Mouse (Mus musculus): ENCODE data around the gene Adprh. TPM values are rescaled to one million over a fixed set of nuclear protein-coding genes. Genes with fewer than 3 reads are reported as not detected.

The Adprh gene
- polyA plus RNA-seq, 1 experiment from 2014 or later: 128 TPM

GRCm38 (mm10) chr16:38432498-38433425, 19.7 kb downstream of the Adprh start, which contains the start of gene Pla1a:
TSS of gene Pla1a (minus strand) at chr16:38433145.
- Histone ChIP-seq H3K9me3 (no peaks in the 10 kb centered on the region), H3K4me2 (replicated peaks) (no peak within 1 kb of the TSS), H3K36me3 (no peaks in the 10 kb centered on the region), H3K4me3 (no peak within 1 kb of the TSS), H3K27me3 (no peaks in the 10 kb centered on the region), H3K9ac (no peak within 1 kb of the TSS), H3K4me1 (0 out of 2 replicates have a peak, but pooled peaks cover 3% of the 10 kb centered on the region), H3K27ac (no peak within 1 kb of the TSS)
- WGBS: 72% methylated on average over 11 of the region's 11 CpGs
- no peak for ATAC-seq (ENCODE audit: low FRiP score, low read depth)

DNA sequence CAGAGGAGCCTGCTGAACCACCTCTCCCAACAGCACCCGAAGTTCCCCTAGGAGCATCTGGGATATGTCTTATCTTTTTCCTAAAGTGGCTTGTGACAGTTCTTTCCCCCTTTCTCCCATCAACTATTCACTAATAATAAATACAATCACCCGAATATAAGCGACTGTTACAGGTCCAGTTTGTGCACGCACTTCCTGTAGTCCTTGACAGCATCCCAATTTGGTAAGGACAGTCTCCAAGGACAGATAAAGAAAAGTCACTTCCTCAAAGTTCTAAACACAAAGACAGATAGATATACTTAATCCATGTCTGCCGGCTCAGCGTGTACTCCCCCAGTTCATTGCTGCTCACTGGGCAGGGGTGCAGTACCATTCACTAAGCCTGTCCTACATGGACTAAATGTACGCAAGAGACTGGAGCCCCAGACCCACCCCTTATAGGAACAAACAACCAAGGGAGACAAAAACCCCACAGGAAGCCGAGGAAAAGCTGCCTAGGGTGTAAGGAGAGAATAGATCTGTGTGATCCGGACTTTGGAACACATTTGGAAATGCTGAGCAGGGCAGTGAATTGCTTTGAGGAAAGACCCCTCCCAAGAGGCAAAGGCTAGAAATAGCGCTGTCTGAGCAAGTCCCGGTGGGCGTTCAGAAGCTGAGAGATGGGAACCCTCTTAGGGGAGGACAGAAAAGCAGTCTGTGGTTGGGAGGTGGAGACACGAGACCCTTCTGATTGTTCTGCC, 20.9 kb downstream of the Adprh start:
- Histone ChIP-seq H3K27ac (no peak overlapping the region), H3K4me2 (replicated peaks) (no peak overlapping the region), H3K36me3 (no peaks in the 10 kb centered on the region), H3K4me1 (0 out of 2 replicates have a peak, but pooled peaks cover 3% of the 10 kb centered on the region), H3K9me3 (no peaks in the 10 kb centered on the region), H3K9ac (no peak overlapping the region), H3K27me3 (no peaks in the 10 kb centered on the region), H3K4me3 (no peak overlapping the region)
- no peak for ATAC-seq (ENCODE audit: low FRiP score, low read depth)
- WGBS: 77% methylated on average over 13 of the region's 13 CpGs

DNA sequence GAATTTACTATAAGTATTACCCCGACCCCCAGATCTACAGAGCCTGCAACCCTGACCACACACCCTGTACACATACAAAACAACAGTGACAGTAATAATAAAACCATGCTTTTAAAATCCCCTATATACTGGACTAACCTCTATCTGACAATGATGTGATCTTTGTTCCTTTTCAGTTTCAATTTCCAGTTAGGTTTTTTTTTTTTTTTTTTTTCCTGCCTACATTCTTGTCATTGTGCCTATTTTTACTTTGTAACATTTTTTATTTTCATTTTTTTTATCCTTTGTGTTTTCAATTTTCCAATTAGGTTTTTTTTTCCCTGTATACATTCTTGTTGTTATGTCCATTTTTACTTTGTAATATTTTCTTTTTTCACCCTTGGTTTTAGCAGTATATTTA, 26.7 kb downstream of the Adprh start:
- no peak overlapping the region for H3K27ac ChIP-seq
- no peak overlapping the region for H3K4me3 ChIP-seq
- ATAC-seq (ENCODE audit: low FRiP score, low read depth): no peak
- no peaks in the 10 kb centered on the region for H3K4me1 ChIP-seq
- 86% methylated on average over 1 of the region's 1 CpGs for whole genome bisulfite sequencing
- H3K27me3 ChIP-seq: no peaks in the 10 kb centered on the region
- no peaks in the 10 kb centered on the region for H3K9me3 ChIP-seq
- no peak overlapping the region for H3K4me2 ChIP-seq (replicated peaks)
- H3K9ac ChIP-seq: no peak overlapping the region
- H3K36me3 ChIP-seq: no peaks in the 10 kb centered on the region

GRCm38 (mm10) chr16:38425374-38425773, 27.1 kb downstream of the Adprh start:
- H3K4me3 ChIP-seq: no peak overlapping the region
- no peak overlapping the region for H3K27ac ChIP-seq
- no peaks in the 10 kb centered on the region for H3K27me3 ChIP-seq
- no peak overlapping the region for H3K9ac ChIP-seq
- WGBS: 93% methylated on average over 2 of the region's 2 CpGs
- H3K9me3 ChIP-seq: no peaks in the 10 kb centered on the region
- H3K4me1 ChIP-seq: no peaks in the 10 kb centered on the region
- H3K4me2 ChIP-seq (replicated peaks): no peak overlapping the region
- no peaks in the 10 kb centered on the region for H3K36me3 ChIP-seq
- no peak for ATAC-seq (ENCODE audit: low FRiP score, low read depth)

DNA sequence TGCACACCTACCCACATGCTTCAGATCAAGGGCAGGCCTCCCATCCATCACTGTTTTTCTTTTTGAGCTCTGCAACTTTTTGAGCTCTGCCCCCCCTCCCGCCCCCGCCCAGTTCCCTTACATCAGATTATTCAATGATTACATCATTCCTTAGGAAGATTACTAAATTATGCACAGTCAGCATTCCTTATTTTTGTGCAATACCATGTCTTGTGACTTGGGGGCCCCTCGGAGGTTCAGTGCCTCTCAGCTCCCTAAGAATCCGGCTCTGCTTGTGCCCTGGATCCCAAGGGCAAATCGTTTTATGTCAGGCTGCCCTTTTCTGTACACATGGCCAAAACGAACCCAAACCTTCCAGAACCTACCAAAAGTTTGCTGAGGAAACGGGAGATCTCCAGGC, 37.5 kb downstream of the Adprh start:
- H3K27me3 ChIP-seq: no peaks in the 10 kb centered on the region
- no peaks in the 10 kb centered on the region for H3K9me3 ChIP-seq
- no peak overlapping the region for H3K9ac ChIP-seq

GRCm38 (mm10) chr16:38408416-38408815, 44.1 kb downstream of the Adprh start:
- WGBS: 93% methylated on average over 8 of the region's 8 CpGs
- Histone ChIP-seq H3K36me3 (no peaks in the 10 kb centered on the region), H3K27me3 (no peaks in the 10 kb centered on the region), H3K9ac (no peak overlapping the region), H3K4me1 (no peaks in the 10 kb centered on the region), H3K4me2 (replicated peaks) (no peak overlapping the region), H3K27ac (no peak overlapping the region), H3K9me3 (no peaks in the 10 kb centered on the region), H3K4me3 (no peak overlapping the region)
- no peak for ATAC-seq (ENCODE audit: low FRiP score, low read depth)

More for the DNA sequence above, 37.5 kb downstream of the Adprh start:
- ATAC-seq (ENCODE audit: low FRiP score, low read depth): no peak
- 79% methylated on average over 7 of the region's 7 CpGs for WGBS
- Histone ChIP-seq H3K36me3 (no peaks in the 10 kb centered on the region), H3K4me1 (no peaks in the 10 kb centered on the region), H3K4me3 (no peak overlapping the region), H3K27ac (no peak overlapping the region), H3K4me2 (replicated peaks) (no peak overlapping the region)

GRCm38 (mm10) chr16:38407584-38407983, 44.9 kb downstream of the Adprh start:
- no peak for ATAC-seq (ENCODE audit: low FRiP score, low read depth)
- Histone ChIP-seq H3K27me3 (no peaks in the 10 kb centered on the region), H3K9ac (no peak overlapping the region), H3K36me3 (no peaks in the 10 kb centered on the region), H3K4me2 (replicated peaks) (no peak overlapping the region), H3K4me3 (no peak overlapping the region), H3K9me3 (no peaks in the 10 kb centered on the region; the same call in 1 of the 2 replicates), H3K4me1 (no peaks in the 10 kb centered on the region), H3K27ac (no peak overlapping the region)
- WGBS: 39% methylated on average over 5 of the region's 5 CpGs

DNA sequence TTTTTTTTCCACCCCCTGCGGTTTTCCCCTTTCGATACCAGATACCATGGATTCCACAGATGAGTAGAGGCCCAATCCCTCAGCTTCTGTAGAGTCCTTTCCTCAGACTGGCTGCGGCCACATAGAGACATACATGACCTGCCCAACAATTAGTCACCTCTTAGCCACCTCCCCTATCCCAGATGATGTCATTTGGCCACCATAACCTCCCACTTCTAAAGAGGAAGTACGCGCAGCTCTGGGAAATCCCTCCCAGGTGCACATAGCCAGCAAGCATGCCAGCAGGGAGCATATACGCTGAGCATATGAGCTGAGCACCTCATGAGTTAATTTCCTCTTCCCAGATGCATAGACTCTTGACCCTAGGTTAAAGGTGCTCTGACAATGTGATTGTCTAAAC, 45.8 kb downstream of the Adprh start:
- no peak overlapping the region for H3K27ac ChIP-seq
- WGBS: 75% methylated on average over 6 of the region's 6 CpGs
- ATAC-seq (ENCODE audit: low FRiP score, low read depth): no peak

GRCm38 (mm10) chr16:38406293-38406692, 46.2 kb downstream of the Adprh start:
- H3K9ac ChIP-seq: no peak overlapping the region
- no peaks in the 10 kb centered on the region for H3K36me3 ChIP-seq
- H3K4me2 ChIP-seq (replicated peaks): no peak overlapping the region
- H3K9me3 ChIP-seq: no peaks in the 10 kb centered on the region; the same call in 1 of the 2 replicates
- H3K4me3 ChIP-seq: no peak overlapping the region
- no peak overlapping the region for H3K27ac ChIP-seq
- no peaks in the 10 kb centered on the region for H3K27me3 ChIP-seq
- H3K4me1 ChIP-seq: no peaks in the 10 kb centered on the region
- 83% methylated on average over 5 of the region's 5 CpGs for WGBS
- ATAC-seq (ENCODE audit: low FRiP score, low read depth): no peak

More for the DNA sequence above, 45.8 kb downstream of the Adprh start:
- Histone ChIP-seq H3K9me3 (no peaks in the 10 kb centered on the region; the same call in 1 of the 2 replicates), H3K9ac (no peak overlapping the region), H3K4me3 (no peak overlapping the region), H3K4me2 (replicated peaks) (no peak overlapping the region), H3K27me3 (no peaks in the 10 kb centered on the region), H3K36me3 (no peaks in the 10 kb centered on the region), H3K4me1 (no peaks in the 10 kb centered on the region)

- no peaks in the 10 kb centered on the region; the same call in 1 of the 2 replicates for H3K9me3 ChIP-seq
- no peak overlapping the region for H3K9ac ChIP-seq
- no peak for ATAC-seq (ENCODE audit: low FRiP score, low read depth)
- H3K4me3 ChIP-seq: no peak overlapping the region
- no peaks in the 10 kb centered on the region for H3K27me3 ChIP-seq
- no peak overlapping the region for H3K27ac ChIP-seq
- WGBS: 87% methylated on average over 7 of the region's 7 CpGs
- H3K4me2 ChIP-seq (replicated peaks): no peak overlapping the region
- no peaks in the 10 kb centered on the region for H3K36me3 ChIP-seq
- H3K4me1 ChIP-seq: peaks cover 12% of the 10 kb centered on the region
Measured at GRCm38 (mm10) chr16:38403639-38404038, 48.9 kb downstream of the Adprh start.

DNA sequence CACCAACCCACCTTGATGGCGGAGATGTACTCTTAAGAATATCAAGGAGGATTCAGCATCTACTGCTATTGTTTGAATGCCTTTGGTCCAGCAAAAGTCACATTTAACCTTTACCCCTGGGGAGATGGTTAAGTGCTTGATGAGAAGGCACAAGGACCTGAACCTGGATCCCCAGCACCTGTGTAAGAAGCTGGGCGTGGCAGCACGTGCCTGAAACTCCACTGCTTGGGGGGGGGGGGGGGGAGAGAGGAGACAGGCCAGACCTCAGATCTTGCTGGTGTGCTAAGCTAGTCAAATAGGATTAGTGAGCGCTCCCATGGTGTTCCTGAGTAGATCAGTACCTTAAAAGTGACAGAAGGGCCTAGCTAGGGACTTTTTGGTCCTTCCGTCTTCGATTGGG, 51.0 kb downstream of the Adprh start:
- Histone ChIP-seq H3K4me3 (no peak overlapping the region), H3K9me3 (no peaks in the 10 kb centered on the region; the same call in 1 of the 2 replicates), H3K36me3 (no peaks in the 10 kb centered on the region), H3K27me3 (no peaks in the 10 kb centered on the region), H3K27ac (no peak overlapping the region), H3K9ac (no peak overlapping the region), H3K4me1 (peaks cover 16% of the 10 kb centered on the region), H3K4me2 (replicated peaks) (no peak overlapping the region)
- no peak for ATAC-seq (ENCODE audit: low FRiP score, low read depth)
- WGBS: 85% methylated on average over 6 of the region's 6 CpGs

Measured in limb, embryonic 13.5 days (tissue).